Mouse (Mus musculus): ENCODE data around the gene Ptch1.
A peak's percentile ranks its signal among the peaks of the same experiment; 100 is the strongest.

The Ptch1 gene

GRCm38 (mm10) chr13:63486791-63487706, 86.3 kb downstream of the Ptch1 start:
- DNase-seq = peak; percentile 30

GRCm38 (mm10) chr13:63475356-63475755, 98.0 kb downstream of the Ptch1 start:
- DNase-seq = peak; percentile 58

Measured in heart, adult 11 months (tissue).